Mouse (Mus musculus): ENCODE measurements at regions not wholly inside any gene's neighbourhood (a gene's known extent, or its start where the extent isn't known, plus 50 kb on each side); places are given as distances from the start of the nearest gene placed in this dataset.
A peak's percentile ranks its signal among the peaks of the same experiment; 100 is the strongest.

- no peak for DNase-seq (ENCODE audit: low spot score in 2 of 2)
Observed at GRCm38 (mm10) chr10:19140628-19141027, 125.2 kb upstream of the Tnfaip3 start.

GRCm38 (mm10) chr10:19139234-19139633, 123.8 kb upstream of the Tnfaip3 start:
- DNase-seq (ENCODE audit: low spot score in 2 of 2) = no peak

GRCm38 (mm10) chr10:19138258-19138657, 122.8 kb upstream of the Tnfaip3 start:
- DNase-seq (ENCODE audit: low spot score in 2 of 2) = no peak

GRCm38 (mm10) chr10:19127581-19128291, 112.3 kb upstream of the Tnfaip3 start:
- no peak for DNase-seq (ENCODE audit: low spot score in 2 of 2)

- no peak for DNase-seq (ENCODE audit: low spot score in 2 of 2)
Observed at GRCm38 (mm10) chr10:19126922-19127321, 111.5 kb upstream of the Tnfaip3 start.

- DNase-seq (ENCODE audit: low spot score in 2 of 2) = no peak
Observed at GRCm38 (mm10) chr10:19126438-19126837, 111.0 kb upstream of the Tnfaip3 start.

GRCm38 (mm10) chr10:19123691-19124090, 108.2 kb upstream of the Tnfaip3 start:
- no peak for DNase-seq (ENCODE audit: low spot score in 2 of 2)

GRCm38 (mm10) chr10:19122221-19122620, 106.8 kb upstream of the Tnfaip3 start:
- peak; percentile 39 to 64 for DNase-seq (ENCODE audit: low spot score in 2 of 2)

GRCm38 (mm10) chr10:19119281-19120049, 104.0 kb upstream of the Tnfaip3 start:
- DNase-seq (ENCODE audit: low spot score in 2 of 2) = no peak

GRCm38 (mm10) chr10:19118569-19119280, 103.3 kb upstream of the Tnfaip3 start:
- no peak for DNase-seq (ENCODE audit: low spot score in 2 of 2)

- DNase-seq (ENCODE audit: low spot score in 2 of 2) = no peak
Observed at GRCm38 (mm10) chr10:19117071-19117605, 101.7 kb upstream of the Tnfaip3 start.

- DNase-seq (ENCODE audit: low spot score in 2 of 2) = no peak
Observed at GRCm38 (mm10) chr10:19112459-19112858, 97.0 kb upstream of the Tnfaip3 start.

GRCm38 (mm10) chr10:19105231-19105681, 89.8 kb upstream of the Tnfaip3 start:
- no peak for DNase-seq (ENCODE audit: low spot score in 2 of 2)

GRCm38 (mm10) chr10:19104671-19105203, 89.3 kb upstream of the Tnfaip3 start:
- DNase-seq (ENCODE audit: low spot score in 2 of 2) = no peak

GRCm38 (mm10) chr10:19099369-19100285, 84.2 kb upstream of the Tnfaip3 start:
- no peak for DNase-seq (ENCODE audit: low spot score in 2 of 2)

GRCm38 (mm10) chr10:19094297-19094696, 78.8 kb upstream of the Tnfaip3 start:
- DNase-seq (ENCODE audit: low spot score in 2 of 2) = peak; percentile 3 to 30

GRCm38 (mm10) chr10:19093689-19094088, 78.2 kb upstream of the Tnfaip3 start:
- DNase-seq (ENCODE audit: low spot score in 2 of 2) = no peak

- DNase-seq (ENCODE audit: low spot score in 2 of 2) = peak in 1 of 2 experiments; percentile 47
Observed at GRCm38 (mm10) chr10:19091949-19092348, 76.5 kb upstream of the Tnfaip3 start.

- no peak for DNase-seq (ENCODE audit: low spot score in 2 of 2)
Observed at GRCm38 (mm10) chr10:19091110-19091509, 75.7 kb upstream of the Tnfaip3 start.

GRCm38 (mm10) chr10:19086995-19087394, 71.5 kb upstream of the Tnfaip3 start:
- no peak for DNase-seq (ENCODE audit: low spot score in 2 of 2)

GRCm38 (mm10) chr10:19082136-19082535, 66.7 kb upstream of the Tnfaip3 start:
- DNase-seq (ENCODE audit: low spot score in 2 of 2) = no peak
